Mouse (Mus musculus): Measurements from ENCODE around the gene Carmil3. TPM values are rescaled to one million over a fixed set of nuclear protein-coding genes. Genes with fewer than 3 reads are reported as not detected.

The Carmil3 gene
- total and polyA plus RNA-seq, 2 experiments = 0.09 to 0.29 TPM

GRCm38 (mm10) chr14:55470806-55471205 lies 19.6 kb upstream of the Carmil3 start:
- no peak for DNase-seq (ENCODE audit: extremely low read depth, low read depth, low spot score)
- no peak for TF ChIP-seq POLR2A (IDR thresholded peaks at IDR 0.05; ENCODE audit: extremely low read depth, insufficient read depth, low read length)
- TF ChIP-seq CTCF (IDR thresholded peaks at IDR 0.05; ENCODE audit: low read depth, low read length) = no peak
- H3K79me2 ChIP-seq (ENCODE audit: control insufficient read depth, insufficient read depth, low read length) = no peaks in the 10 kb centered on the region
- WGBS = 26% methylated on average over 10 of the region's 10 CpGs
- peaks cover 23% of the 10 kb centered on the region for H3K4me1 ChIP-seq (ENCODE audit: control insufficient read depth, insufficient read depth, low read length)
- H3K4me3 ChIP-seq (ENCODE audit: insufficient read depth, low read depth, low read length) = no peak overlapping the region
- no peak overlapping the region for H3K27ac ChIP-seq (replicated peaks; ENCODE audit: insufficient read depth, low read depth, low read length)
- no peak overlapping the region for H3K9ac ChIP-seq (ENCODE audit: low read depth, low read length)
- H3K27me3 ChIP-seq (ENCODE audit: control insufficient read depth, insufficient read depth, low read length) = no peaks in the 10 kb centered on the region
- H3K36me3 ChIP-seq (ENCODE audit: control insufficient read depth, insufficient read depth, low read length) = no peaks in the 10 kb centered on the region

DNA sequence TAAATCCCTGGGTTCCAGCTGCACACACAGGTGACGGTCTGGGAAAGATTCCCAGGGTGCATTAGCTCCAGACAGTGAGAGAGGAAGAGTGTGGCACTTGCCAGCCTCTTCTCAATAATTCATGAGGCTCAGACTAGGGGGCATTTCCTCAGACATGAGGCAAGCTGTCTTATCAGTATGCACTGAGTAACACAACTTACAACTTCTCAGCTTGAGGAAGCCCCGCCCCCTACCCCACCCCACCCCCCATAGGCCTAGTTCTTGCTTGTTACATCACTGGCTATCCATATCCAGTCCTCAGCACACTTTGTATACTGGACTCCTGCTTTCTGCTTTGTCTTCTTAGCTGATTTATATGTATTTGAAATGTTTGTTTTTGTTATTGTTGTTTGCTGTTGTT lies 14.8 kb upstream of the Carmil3 start:
- no peak for DNase-seq (ENCODE audit: extremely low read depth, low read depth, low spot score)
- H3K27me3 ChIP-seq (ENCODE audit: control insufficient read depth, insufficient read depth, low read length) = no peaks in the 10 kb centered on the region
- peaks cover 5% of the 10 kb centered on the region; the same call in 1 of the 2 replicates for H3K79me2 ChIP-seq (ENCODE audit: control insufficient read depth, insufficient read depth, low read length)
- H3K4me1 ChIP-seq (ENCODE audit: control insufficient read depth, insufficient read depth, low read length) = peaks cover 7% of the 10 kb centered on the region; the same call in 1 of the 2 replicates
- WGBS = 66% methylated on average over 2 of the region's 2 CpGs
- TF ChIP-seq CTCF (IDR thresholded peaks at IDR 0.05; ENCODE audit: low read depth, low read length) (no peak), POLR2A (IDR thresholded peaks at IDR 0.05; ENCODE audit: extremely low read depth, insufficient read depth, low read length) (no peak)
- no peak overlapping the region for H3K9ac ChIP-seq (ENCODE audit: low read depth, low read length)
- no peak overlapping the region for H3K4me3 ChIP-seq (ENCODE audit: insufficient read depth, low read depth, low read length)
- H3K27ac ChIP-seq (replicated peaks; ENCODE audit: insufficient read depth, low read depth, low read length) = no peak overlapping the region
- H3K36me3 ChIP-seq (ENCODE audit: control insufficient read depth, insufficient read depth, low read length) = peaks cover 5% of the 10 kb centered on the region

DNA sequence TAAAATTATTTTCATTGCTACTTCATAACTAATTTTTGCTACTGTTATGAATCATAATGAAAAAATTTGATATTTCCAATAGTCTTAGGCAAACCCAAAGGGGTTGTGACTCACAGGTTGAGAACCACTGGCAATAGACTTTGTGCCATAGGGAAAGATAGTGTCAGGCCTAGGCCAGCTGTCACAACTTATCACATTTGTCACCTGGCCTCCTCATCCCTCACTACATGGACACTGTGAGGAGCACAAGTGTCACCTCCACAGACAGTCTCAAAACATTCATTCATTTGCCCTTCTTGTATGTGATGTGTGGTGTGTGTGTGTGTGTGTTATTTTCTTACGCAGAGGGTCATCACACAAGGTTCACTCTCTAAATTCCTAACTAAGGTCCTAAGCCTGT lies 13.0 kb upstream of the Carmil3 start:
- WGBS = 97% methylated on average over 1 of the region's 1 CpGs
- Histone ChIP-seq H3K79me2 (ENCODE audit: control insufficient read depth, insufficient read depth, low read length) (peaks cover 5% of the 10 kb centered on the region; the same call in 1 of the 2 replicates), H3K36me3 (ENCODE audit: control insufficient read depth, insufficient read depth, low read length) (peaks cover 13% of the 10 kb centered on the region), H3K27me3 (ENCODE audit: control insufficient read depth, insufficient read depth, low read length) (no peaks in the 10 kb centered on the region), H3K4me1 (ENCODE audit: control insufficient read depth, insufficient read depth, low read length) (peaks cover 12% of the 10 kb centered on the region), H3K27ac (replicated peaks; ENCODE audit: insufficient read depth, low read depth, low read length) (no peak overlapping the region), H3K9ac (ENCODE audit: low read depth, low read length) (no peak overlapping the region), H3K4me3 (ENCODE audit: insufficient read depth, low read depth, low read length) (no peak overlapping the region)
- DNase-seq (ENCODE audit: extremely low read depth, low read depth, low spot score) = no peak
- no peak for TF ChIP-seq CTCF (IDR thresholded peaks at IDR 0.05; ENCODE audit: low read depth, low read length)
- TF ChIP-seq POLR2A (IDR thresholded peaks at IDR 0.05; ENCODE audit: extremely low read depth, insufficient read depth, low read length) = no peak

DNA sequence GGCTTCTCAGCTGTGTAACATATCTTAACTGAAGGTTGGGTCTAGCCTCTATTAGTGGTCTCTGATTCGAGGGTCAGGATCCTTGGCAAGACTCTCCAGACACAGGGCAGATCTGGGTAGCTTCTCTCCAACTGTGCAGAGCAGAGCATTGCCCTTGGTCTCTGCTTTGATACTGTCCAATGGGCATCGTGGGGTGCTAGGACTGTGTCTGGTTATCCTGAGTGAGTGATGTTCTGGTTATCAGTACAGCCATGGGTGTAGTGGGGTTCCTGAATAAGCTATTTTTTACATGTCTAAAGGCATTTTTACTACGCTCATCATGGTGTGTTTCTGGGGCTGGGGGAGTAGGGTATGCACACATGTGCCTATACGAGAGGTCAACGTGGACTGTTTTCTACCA lies 12.6 kb upstream of the Carmil3 start:
- Histone ChIP-seq H3K79me2 (ENCODE audit: control insufficient read depth, insufficient read depth, low read length) (peaks cover 5% of the 10 kb centered on the region; the same call in 1 of the 2 replicates), H3K27ac (replicated peaks; ENCODE audit: insufficient read depth, low read depth, low read length) (no peak overlapping the region), H3K36me3 (ENCODE audit: control insufficient read depth, insufficient read depth, low read length) (peaks cover 13% of the 10 kb centered on the region), H3K9ac (ENCODE audit: low read depth, low read length) (no peak overlapping the region), H3K4me1 (ENCODE audit: control insufficient read depth, insufficient read depth, low read length) (peaks cover 12% of the 10 kb centered on the region), H3K4me3 (ENCODE audit: insufficient read depth, low read depth, low read length) (no peak overlapping the region), H3K27me3 (ENCODE audit: control insufficient read depth, insufficient read depth, low read length) (no peaks in the 10 kb centered on the region)
- DNase-seq (ENCODE audit: extremely low read depth, low read depth, low spot score) = no peak
- no peak for TF ChIP-seq POLR2A (IDR thresholded peaks at IDR 0.05; ENCODE audit: extremely low read depth, insufficient read depth, low read length)
- TF ChIP-seq CTCF (IDR thresholded peaks at IDR 0.05; ENCODE audit: low read depth, low read length) = no peak
- WGBS = 89% methylated on average over 5 of the region's 5 CpGs

GRCm38 (mm10) chr14:55478651-55479599 lies 11.5 kb upstream of the Carmil3 start, which contains the start of gene Dhrs4:
Gene Dhrs4, plus strand, starts transcription at chr14:55478758.
- under 1% methylated on average over 38 of the region's 38 CpGs for WGBS
- peak; percentile 92 for DNase-seq (ENCODE audit: extremely low read depth, low read depth, low spot score)

More at GRCm38 (mm10) chr14:55478651-55479599, 11.5 kb upstream of the Carmil3 start, which contains the start of gene Dhrs4:
- H3K4me1 ChIP-seq (ENCODE audit: control insufficient read depth, insufficient read depth, low read length) = peaks cover 12% of the 10 kb centered on the region
- H3K9ac ChIP-seq (ENCODE audit: low read depth, low read length) = peak within 1 kb of the TSS; percentile 59
- peak within 1 kb of the TSS; percentile 92 for H3K27ac ChIP-seq (replicated peaks; ENCODE audit: insufficient read depth, low read depth, low read length)
- no peaks in the 10 kb centered on the region for H3K27me3 ChIP-seq (ENCODE audit: control insufficient read depth, insufficient read depth, low read length)
- peak within 1 kb of the TSS; percentile 61 for H3K4me3 ChIP-seq (ENCODE audit: insufficient read depth, low read depth, low read length)
- H3K79me2 ChIP-seq (ENCODE audit: control insufficient read depth, insufficient read depth, low read length) = peaks cover 5% of the 10 kb centered on the region; the same call in 1 of the 2 replicates
- TF ChIP-seq POLR2A (IDR thresholded peaks at IDR 0.05; ENCODE audit: extremely low read depth, insufficient read depth, low read length) (peak; percentile 83), CTCF (IDR thresholded peaks at IDR 0.05; ENCODE audit: low read depth, low read length) (peak; percentile 82)
- peaks cover 16% of the 10 kb centered on the region for H3K36me3 ChIP-seq (ENCODE audit: control insufficient read depth, insufficient read depth, low read length)
